Comparison of ENCODE assay signal across 8 mouse cellular contexts in genomic region chr1:161130726-161131664, GRCm38 (mm10). TPM values are rescaled to one million over a fixed set of nuclear protein-coding genes. Genes with fewer than 3 reads are reported as not detected.
DNase-seq lines count a peak whose midpoint lies in the region; ATAC-seq and TF ChIP-seq lines count a peak whose summit lies in the region.

TSS of gene Klhl20 (minus strand) at chr1:161131511.

- POLR2A ChIA-PET in Patski (lab: Charles Lee): interaction anchor here (0.6 to 1.4 kb wide), 3 partner anchors 17 to 95 kb away, joined by 3 read pairs; no protein-coding TSS in a partner anchor

- CTCF ChIA-PET in Patski (lab: Charles Lee): interaction anchor here (1.0 kb wide), 1 partner anchor 20 kb away, joined by 3 read pairs; no protein-coding TSS in a partner anchor

- peaks cover 18% of the 10 kb centered on the region for H3K4me1 ChIP-seq in hindbrain, embryonic 13.5 days (replicated peaks)

- H3K27me3 ChIP-seq in Patski: no peaks in the 10 kb centered on the region
- H3K27me3 ChIP-seq in hindbrain, embryonic 13.5 days: peaks cover 8% of the 10 kb centered on the region

- H3K36me3 ChIP-seq in hindbrain, embryonic 13.5 days: peaks cover 6% of the 10 kb centered on the region; the same call in 1 of the 2 replicates

- H3K4me2 ChIP-seq in hindbrain, embryonic 13.5 days: peak within 1 kb of the TSS; percentile 92

- DNase-seq in Patski (ENCODE audit: low read depth, low spot score): peak; percentile 69
- DNase-seq in cerebellum, postnatal 14 days: peak; percentile 97
- DNase-seq in frontal cortex, postnatal 14 days (ENCODE audit: low spot score in 2 of 2): peak; percentile 85 to 88
- peak; percentile 96 to 98 for DNase-seq in layer of hippocampus, postnatal 25 days (ENCODE audit: extremely low spot score in 1 of 2, low spot score in 1 of 2)
- peak; percentile 93 for DNase-seq in lung, postnatal 25 days (ENCODE audit: low spot score)
- DNase-seq in retina, embryonic 14.5 days (ENCODE audit: low spot score): peak; percentile 98
- peak; percentile 94 for DNase-seq in thymus, postnatal 4 days

- peak; percentile 95 for ATAC-seq in Patski
- ATAC-seq in hindbrain, embryonic 13.5 days (ENCODE audit: low FRiP score): peak; percentile 97

- WGBS in hindbrain, embryonic 13.5 days: 2% methylated on average over 39 of the region's 41 CpGs

- H3K27ac ChIP-seq in hindbrain, embryonic 13.5 days: peak within 1 kb of the TSS; percentile 84

- in situ Hi-C loops in Patski (cut with MboI; ENCODE audit: low pct_unique_long_range_greater_than_20kb): no loop called here

- TF ChIP-seq CTCF in Patski (IDR thresholded peaks at IDR 0.05): no peak

- H3K4me3 ChIP-seq in hindbrain, embryonic 13.5 days: peak within 1 kb of the TSS; percentile 96

- no peaks in the 10 kb centered on the region for H3K9me3 ChIP-seq in hindbrain, embryonic 13.5 days

- peak within 1 kb of the TSS; percentile 95 for H3K9ac ChIP-seq in hindbrain, embryonic 13.5 days

RNA-seq across cellular contexts. Expression of gene Klhl20, which starts in this region (rescaled TPM):
- 15.8 TPM for polyA plus RNA-seq in Patski (2021)
- polyA plus RNA-seq in hindbrain, embryonic 13.5 days (2015; fragmentation: Nextera tagmentation; extraction: Ambion mirVana): 16.9 and 17.9 TPM in 2 replicates
- 10 to 100 TPM; 16.3 to 18.8 TPM for total RNA-seq in layer of hippocampus, postnatal 25 days (2021)

Comparison
In these comparisons a context has a peak if more than half of its experiments do, and no peak if none do; other contexts are left out.
1. Peak in every context shown above with its lines: DNase-seq, ATAC-seq, H3K4me3 ChIP-seq and H3K27ac ChIP-seq.